Mouse (Mus musculus) CH12.LX (cell line): ENCODE data around the gene Cgrrf1. TPM values are rescaled to one million over a fixed set of nuclear protein-coding genes. Genes with fewer than 3 reads are reported as not detected.

ENCODE experiments used
- DNase-seq: peaks from one replicate; pipeline ENCODE4 v3.0.0-alpha.2; 2013; ENCODE audit errors: extremely low read depth
- H3K27ac ChIP-seq: 2 replicates; pipeline ENCODE4 v1.5.1; 2012; ENCODE audit warnings: low read depth, mild to moderate bottlenecking, control low read depth, moderate library complexity; ENCODE audit not compliant: insufficient read depth
- H3K27me3 ChIP-seq: replicated peaks from 2 replicates; pipeline ENCODE3; 2012; ENCODE audit warnings: inconsistent platforms
- H3K36me3 ChIP-seq, 2 experiments: replicated peaks in 1 of 2; 2 replicates each; pipeline versions ENCODE3 to v1.6.1; 2012; ENCODE audit warnings: inconsistent platforms in 1 of 2, low read length in 1 of 2, mild to moderate bottlenecking in 1 of 2, mixed read lengths in 1 of 2, moderate library complexity in 1 of 2; ENCODE audit not compliant: control insufficient read depth in 1 of 2, insufficient read depth in 1 of 2
- H3K4me1 ChIP-seq, 2 experiments: 2 replicates each; pipeline ENCODE4 v1.6.1; 2012; ENCODE audit warnings: inconsistent platforms in 1 of 2, moderate library complexity in 1 of 2; ENCODE audit not compliant: insufficient read depth in 2 of 2, control insufficient read depth in 1 of 2
- H3K4me2 ChIP-seq: 2 replicates; pipeline ENCODE4 v1.6.1; 2012; ENCODE audit warnings: low read depth, mild to moderate bottlenecking, control low read depth; ENCODE audit not compliant: poor library complexity, insufficient read depth, severe bottlenecking
- H3K4me3 ChIP-seq, 3 experiments: fragments of 150-350 bp in 1 of 3; sonication (generic) in 1 of 3; replicated peaks in 1 of 3; 2 replicates each; pipeline versions ENCODE3 to v1.5.1; 2011 to 2012; ENCODE audit warnings: low read depth in 2 of 3, low read length in 2 of 3, mild to moderate bottlenecking in 2 of 3, moderate library complexity in 2 of 3, control low read depth in 1 of 3, improper control_type of control experiment in 1 of 3, inconsistent platforms in 1 of 3, mixed read lengths in 1 of 3; ENCODE audit not compliant: poor library complexity in 1 of 3
- H3K79me2 ChIP-seq: replicated peaks from 2 replicates; pipeline ENCODE4 v1.6.1; 2012; ENCODE audit warnings: mild to moderate bottlenecking, moderate library complexity; ENCODE audit not compliant: control insufficient read depth, poor library complexity, insufficient read depth, severe bottlenecking; ENCODE audit errors: extremely low read depth
- H3K9ac ChIP-seq: 2 replicates; pipeline ENCODE4 v1.6.1; 2012; ENCODE audit warnings: low read depth, mild to moderate bottlenecking, control low read depth, moderate library complexity; ENCODE audit not compliant: insufficient read depth
- H3K9me3 ChIP-seq: replicated peaks from 2 replicates; pipeline ENCODE3; 2012; ENCODE audit warnings: low read length, inconsistent platforms, mixed read lengths
- BHLHE40 ChIP-seq: IDR thresholded peaks from 2 replicates; pipeline ENCODE4 v1.6.1; 2011; ENCODE audit warnings: mild to moderate bottlenecking, low read depth, low read length, improper control_type of control experiment
- CHD1 ChIP-seq: IDR thresholded peaks from 2 replicates; pipeline ENCODE4 v1.6.1; 2012; ENCODE audit warnings: low read depth, low read length, improper control_type of control experiment, inconsistent platforms
- CHD2 ChIP-seq: IDR thresholded peaks from 2 replicates; pipeline ENCODE4 v1.6.1; 2011; ENCODE audit warnings: low read length, improper control_type of control experiment
- CTCF ChIP-seq, 2 experiments: IDR thresholded peaks in 1 of 2; conservative IDR thresholded peaks in 1 of 2; 2 replicates each; pipeline ENCODE4 v1.5.1; 2011 to 2012; ENCODE audit warnings: low read depth in 2 of 2, low read length in 2 of 2, improper control_type of control experiment in 1 of 2, inconsistent platforms in 1 of 2, mild to moderate bottlenecking in 1 of 2, moderate library complexity in 1 of 2
- E2F4 ChIP-seq: IDR thresholded peaks from 2 replicates; pipeline ENCODE4 v1.6.1; 2011; ENCODE audit warnings: low read depth, low read length, improper control_type of control experiment; ENCODE audit not compliant: insufficient replicate concordance
- ELF1 ChIP-seq: IDR thresholded peaks from 2 replicates; pipeline ENCODE4 v1.6.1; 2014; ENCODE audit warnings: low read depth, mild to moderate bottlenecking, inconsistent platforms, low read length, improper control_type of control experiment
- EP300 ChIP-seq: IDR thresholded peaks from 2 replicates; pipeline ENCODE4 v1.6.1; 2011; ENCODE audit warnings: low read length, improper control_type of control experiment
- ETS1 ChIP-seq: conservative IDR thresholded peaks from 2 replicates; pipeline ENCODE4 v1.6.1; 2012; ENCODE audit warnings: low read depth, mild to moderate bottlenecking, inconsistent platforms, low read length, improper control_type of control experiment, moderate library complexity
- GABPA ChIP-seq: IDR thresholded peaks from 2 replicates; pipeline ENCODE4 v1.6.1; 2012; ENCODE audit warnings: low read depth, low read length, improper control_type of control experiment, inconsistent platforms; ENCODE audit not compliant: insufficient replicate concordance
- HCFC1 ChIP-seq: IDR thresholded peaks from 2 replicates; pipeline ENCODE4 v1.6.1; 2012; ENCODE audit warnings: low read depth, mild to moderate bottlenecking, inconsistent platforms, low read length, improper control_type of control experiment
- IRF4 ChIP-seq: IDR thresholded peaks from 2 replicates; pipeline ENCODE4 v1.6.1; 2014; ENCODE audit warnings: low read depth, mild to moderate bottlenecking, inconsistent platforms, low read length, improper control_type of control experiment
- JUN ChIP-seq: IDR thresholded peaks from 2 replicates; pipeline ENCODE4 v1.6.1; 2011; ENCODE audit warnings: low read depth, mild to moderate bottlenecking, low read length, improper control_type of control experiment, moderate library complexity; ENCODE audit not compliant: insufficient read depth
- JUND ChIP-seq: conservative IDR thresholded peaks from 2 replicates; pipeline ENCODE4 v1.6.1; 2011; ENCODE audit warnings: low read depth, low read length, improper control_type of control experiment
- KAT2A ChIP-seq: IDR thresholded peaks from 2 replicates; pipeline ENCODE4 v1.6.1; 2012; ENCODE audit warnings: low read length, improper control_type of control experiment, inconsistent platforms; ENCODE audit not compliant: insufficient replicate concordance
- MAFK ChIP-seq: IDR thresholded peaks from 2 replicates; pipeline ENCODE4 v1.6.1; 2011; ENCODE audit warnings: low read length, improper control_type of control experiment; ENCODE audit not compliant: insufficient replicate concordance
- MAX ChIP-seq: IDR thresholded peaks from 2 replicates; pipeline ENCODE4 v1.6.1; 2011; ENCODE audit warnings: low read length, improper control_type of control experiment
- MAZ ChIP-seq: IDR thresholded peaks from 2 replicates; pipeline ENCODE4 v1.6.1; 2012; ENCODE audit warnings: low read depth, mild to moderate bottlenecking, inconsistent platforms, low read length, improper control_type of control experiment, moderate library complexity
- MEF2A ChIP-seq: IDR thresholded peaks from 2 replicates; pipeline ENCODE4 v1.6.1; 2014; ENCODE audit warnings: low read depth, mild to moderate bottlenecking, inconsistent platforms, low read length, improper control_type of control experiment, borderline replicate concordance
- MXI1 ChIP-seq: IDR thresholded peaks from 2 replicates; pipeline ENCODE4 v1.6.1; 2011; ENCODE audit warnings: mild to moderate bottlenecking, low read depth, low read length, improper control_type of control experiment
- MYC ChIP-seq: IDR thresholded peaks from 2 replicates; pipeline ENCODE4 v1.6.1; 2011; ENCODE audit warnings: low read depth, mild to moderate bottlenecking, improper control_type of control experiment, low read length
- NELFE ChIP-seq: IDR thresholded peaks from 2 replicates; pipeline ENCODE4 v1.6.1; 2011; ENCODE audit warnings: low read depth, low read length, improper control_type of control experiment
- NRF1 ChIP-seq: IDR thresholded peaks from 2 replicates; pipeline ENCODE4 v1.6.1; 2014; ENCODE audit warnings: low read depth, mild to moderate bottlenecking, inconsistent platforms, low read length, improper control_type of control experiment, moderate library complexity
- PAX5 ChIP-seq: IDR thresholded peaks from 2 replicates; pipeline ENCODE4 v1.6.1; 2012; ENCODE audit warnings: low read length, inconsistent platforms, mixed read lengths
- POLR2A ChIP-seq: IDR thresholded peaks from 2 replicates; pipeline ENCODE4 v1.6.1; 2011; ENCODE audit warnings: low read depth, mild to moderate bottlenecking, improper control_type of control experiment, low read length
- POLR2AphosphoS2 ChIP-seq: IDR thresholded peaks from 2 replicates; pipeline ENCODE4 v1.6.1; 2011; ENCODE audit warnings: low read depth, low read length, improper control_type of control experiment
- RAD21 ChIP-seq: IDR thresholded peaks from 2 replicates; pipeline ENCODE4 v1.6.1; 2011; ENCODE audit warnings: low read depth, mild to moderate bottlenecking, low read length, improper control_type of control experiment, moderate library complexity
- RCOR1 ChIP-seq: conservative IDR thresholded peaks from 2 replicates; pipeline ENCODE4 v1.6.1; 2012; ENCODE audit warnings: low read depth, mild to moderate bottlenecking, inconsistent platforms, low read length, improper control_type of control experiment
- SIN3A ChIP-seq: IDR thresholded peaks from 2 replicates; pipeline ENCODE4 v1.6.1; 2012; ENCODE audit warnings: low read length, improper control_type of control experiment, inconsistent platforms
- SMC3 ChIP-seq: IDR thresholded peaks from 2 replicates; pipeline ENCODE4 v1.6.1; 2011; ENCODE audit warnings: low read depth, low read length, improper control_type of control experiment
- TBP ChIP-seq: conservative IDR thresholded peaks from 2 replicates; pipeline ENCODE4 v1.6.1; 2011; ENCODE audit warnings: low read depth, low read length, improper control_type of control experiment
- TCF12 ChIP-seq: IDR thresholded peaks from 2 replicates; pipeline ENCODE4 v1.6.1; 2014; ENCODE audit warnings: low read depth, mild to moderate bottlenecking, inconsistent platforms, low read length, improper control_type of control experiment
- UBTF ChIP-seq: IDR thresholded peaks from 2 replicates; pipeline ENCODE4 v1.6.1; 2012; ENCODE audit warnings: low read depth, mild to moderate bottlenecking, inconsistent platforms, low read length, improper control_type of control experiment, moderate library complexity
- USF1 ChIP-seq: IDR thresholded peaks from 2 replicates; pipeline ENCODE4 v1.6.1; 2014; ENCODE audit warnings: low read depth, mild to moderate bottlenecking, inconsistent platforms, low read length, improper control_type of control experiment
- USF2 ChIP-seq: conservative IDR thresholded peaks from 2 replicates; pipeline ENCODE4 v1.6.1; 2011; ENCODE audit warnings: low read depth, low read length, improper control_type of control experiment
- ZC3H11A ChIP-seq: IDR thresholded peaks from 2 replicates; pipeline ENCODE4 v1.6.1; 2012; ENCODE audit warnings: low read depth, mild to moderate bottlenecking, inconsistent platforms, low read length, improper control_type of control experiment
- ZKSCAN1 ChIP-seq: IDR thresholded peaks from 2 replicates; pipeline ENCODE4 v1.6.1; 2012; ENCODE audit warnings: low read depth, inconsistent platforms, low read length, improper control_type of control experiment, borderline replicate concordance
- ZMIZ1 ChIP-seq: IDR thresholded peaks from 2 replicates; pipeline ENCODE4 v1.6.1; 2012; ENCODE audit warnings: low read depth, mild to moderate bottlenecking, inconsistent platforms, low read length, improper control_type of control experiment
- ZNF384 ChIP-seq: IDR thresholded peaks from 2 replicates; pipeline ENCODE4 v1.6.1; 2012; ENCODE audit warnings: low read depth, low read length, improper control_type of control experiment, inconsistent platforms
- dilution Hi-C: fragments of 300-500 bp; cut with MboI; formaldehyde crosslinking; loops from 2 replicates; pipeline ENCODE4 v1.14.3; 2020; ENCODE audit warnings: low sequenced_read_pairs; ENCODE audit not compliant: extremely low pct_unique_long_range_greater_than_20kb, extremely low pct_ligation_motif_present
- in situ Hi-C: fragments of 300-500 bp; cut with MboI; formaldehyde crosslinking; loops from 3 replicates; pipeline ENCODE4 v1.14.3; 2019; ENCODE audit warnings: low sequenced_read_pairs, low pct_ligation_motif_present, low pct_unique_long_range_greater_than_20kb, mixed read lengths
- polyA plus RNA-seq: library from polyadenylated mRNA; unstranded; fragments of >175 nt; gene quantifications from 2 replicates; pipeline ENCODE4 v1.2.1, GENCODE M21; 2012; ENCODE audit warnings: low read depth; ENCODE audit not compliant: insufficient read length
- total RNA-seq, 2 experiments: library from RNA; depleted of rRNA; stranded (reverse); fragments of 300-350 nt in 1 of 2; fragments of >200 nt in 1 of 2; gene quantifications; 2 replicates each; pipeline ENCODE4 v1.2.3; 2012 to 2014

The Cgrrf1 gene
- total and polyA plus RNA-seq, 3 experiments, result 9.6 to 17.1 (median 13.1) TPM

DNA sequence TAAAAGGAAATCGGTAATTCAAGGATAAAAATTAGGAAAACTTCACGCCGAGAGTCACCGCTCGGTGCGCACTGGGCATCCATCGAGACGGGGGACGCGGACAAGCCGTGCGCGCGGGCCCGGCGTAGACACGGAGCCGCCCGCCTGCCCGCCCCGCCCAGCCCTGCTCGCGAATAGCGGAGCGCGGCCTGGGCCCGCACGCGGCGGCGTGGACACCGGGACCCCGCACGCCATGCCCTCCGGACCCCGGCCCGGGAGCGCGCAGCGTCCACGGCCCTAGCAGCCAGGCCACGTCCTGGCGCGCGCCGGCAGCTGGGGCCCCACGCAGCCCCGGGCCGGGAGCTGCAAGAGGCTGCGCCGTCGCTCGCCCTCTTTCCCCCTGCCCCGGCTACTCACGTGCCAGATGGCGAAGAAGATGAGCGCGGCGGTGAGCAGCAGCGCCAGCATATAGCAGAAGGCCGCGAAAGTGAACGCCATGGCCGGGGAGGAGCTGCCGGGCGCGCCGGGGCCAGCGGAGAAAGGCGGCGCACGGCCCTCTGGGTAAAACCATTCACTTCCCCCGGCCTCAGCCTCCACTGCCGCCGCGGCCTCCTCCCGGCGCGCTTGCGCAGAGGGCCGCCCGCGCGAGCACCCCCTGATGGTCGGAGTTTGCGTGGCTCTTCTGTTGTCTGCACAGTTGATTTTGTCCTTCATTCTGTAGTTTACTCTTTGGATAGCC lies 44.0 kb upstream of the Cgrrf1 start, which contains the start of gene Cnih1:
TSS of gene Cnih1 (minus strand) at position 625 of the 718 bp plus-strand sequence.
- no peaks in the 10 kb centered on the region for H3K9me3 ChIP-seq
- H3K27me3 ChIP-seq, result no peaks in the 10 kb centered on the region
- in situ Hi-C loops, result no loop called here
- peak within 1 kb of the TSS; percentile 66 for H3K4me2 ChIP-seq
- H3K79me2 ChIP-seq, result peaks cover 44% of the 10 kb centered on the region
- peak; percentile 84 for DNase-seq
- TF ChIP-seq GABPA (no peak), CHD1 (no peak; the same call in 1 of the 2 replicates), UBTF (peak; percentile 92; the same call in 1 of the 2 replicates), PAX5 (no peak), SIN3A (peak; percentile 29), USF1 (no peak), MYC (no peak), E2F4 (no peak), POLR2AphosphoS2 (no peak), ZNF384 (no peak), NRF1 (peak; percentile 96), ELF1 (peak; percentile 62; the same call in 1 of the 2 replicates), ETS1 (no peak), MXI1 (no peak), TCF12 (peak; percentile 88), RCOR1 (no peak), NELFE (peak; percentile 83), KAT2A (no peak), SMC3 (peak; percentile 24; the same call in 1 of the 2 replicates), ZMIZ1 (peak; percentile 71; the same call in 1 of the 2 replicates), MEF2A (peak; percentile 19; the same call in 1 of the 2 replicates), MAFK (no peak), ZC3H11A (no peak), POLR2A (peak; percentile 87), JUND (no peak), IRF4 (no peak), USF2 (no peak; the same call in 1 of the 2 replicates), JUN (no peak), MAZ (no peak), RAD21 (no peak; the same call in 1 of the 2 replicates), HCFC1 (peak; percentile 75), CTCF (conservative IDR thresholded peaks at IDR 0.05 in 1 of 2, IDR thresholded peaks at IDR 0.05 in 1 of 2; ENCODE audit: low read depth in 2 of 2, low read length in 2 of 2) (peak in 1 of 2 experiments; percentile 79; a peak in 2 of 4 replicates), EP300 (no peak), BHLHE40 (peak; percentile 56), ZKSCAN1 (no peak), TBP (0 out of 2 replicates have a peak, but pooled peaks have one; percentile 36), CHD2 (no peak), MAX (no peak)
- TF ChIP-seq, all 38 proteins: peak for 14
- H3K36me3 ChIP-seq, result peaks cover 0 to 15% of the 10 kb centered on the region in 2 experiments
- H3K9ac ChIP-seq, result peak within 1 kb of the TSS; percentile 91
- peak within 1 kb of the TSS; percentile 70 to 92 (median 90) for H3K4me3 ChIP-seq
- peaks cover 5 to 54% of the 10 kb centered on the region in 2 experiments for H3K4me1 ChIP-seq
- dilution Hi-C loops, result no loop called here
- H3K27ac ChIP-seq, result peak within 1 kb of the TSS; percentile 75
